Mouse (Mus musculus) CH12.LX (cell line): ENCODE measurements at regions not wholly inside any gene's neighbourhood (a gene's known extent, or its start where the extent isn't known, plus 50 kb on each side); places are given as distances from the start of the nearest gene placed in this dataset.

ENCODE experiments used
- DNase-seq: peaks from one replicate; pipeline ENCODE4 v3.0.0-alpha.2; 2013; ENCODE audit errors: extremely low read depth
- H3K27ac ChIP-seq: 2 replicates; pipeline ENCODE4 v1.5.1; 2012; ENCODE audit warnings: low read depth, mild to moderate bottlenecking, control low read depth, moderate library complexity; ENCODE audit not compliant: insufficient read depth
- H3K27me3 ChIP-seq: replicated peaks from 2 replicates; pipeline ENCODE3; 2012; ENCODE audit warnings: inconsistent platforms
- H3K36me3 ChIP-seq, 2 experiments: replicated peaks in 1 of 2; 2 replicates each; pipeline versions ENCODE3 to v1.6.1; 2012; ENCODE audit warnings: inconsistent platforms in 1 of 2, low read length in 1 of 2, mild to moderate bottlenecking in 1 of 2, mixed read lengths in 1 of 2, moderate library complexity in 1 of 2; ENCODE audit not compliant: control insufficient read depth in 1 of 2, insufficient read depth in 1 of 2
- H3K4me1 ChIP-seq, 2 experiments: 2 replicates each; pipeline ENCODE4 v1.6.1; 2012; ENCODE audit warnings: inconsistent platforms in 1 of 2, moderate library complexity in 1 of 2; ENCODE audit not compliant: insufficient read depth in 2 of 2, control insufficient read depth in 1 of 2
- H3K4me2 ChIP-seq: 2 replicates; pipeline ENCODE4 v1.6.1; 2012; ENCODE audit warnings: low read depth, mild to moderate bottlenecking, control low read depth; ENCODE audit not compliant: poor library complexity, insufficient read depth, severe bottlenecking
- H3K4me3 ChIP-seq, 3 experiments: fragments of 150-350 bp in 1 of 3; sonication (generic) in 1 of 3; replicated peaks in 1 of 3; 2 replicates each; pipeline versions ENCODE3 to v1.5.1; 2011 to 2012; ENCODE audit warnings: low read depth in 2 of 3, low read length in 2 of 3, mild to moderate bottlenecking in 2 of 3, moderate library complexity in 2 of 3, control low read depth in 1 of 3, improper control_type of control experiment in 1 of 3, inconsistent platforms in 1 of 3, mixed read lengths in 1 of 3; ENCODE audit not compliant: poor library complexity in 1 of 3
- H3K79me2 ChIP-seq: replicated peaks from 2 replicates; pipeline ENCODE4 v1.6.1; 2012; ENCODE audit warnings: mild to moderate bottlenecking, moderate library complexity; ENCODE audit not compliant: control insufficient read depth, poor library complexity, insufficient read depth, severe bottlenecking; ENCODE audit errors: extremely low read depth
- H3K9ac ChIP-seq: 2 replicates; pipeline ENCODE4 v1.6.1; 2012; ENCODE audit warnings: low read depth, mild to moderate bottlenecking, control low read depth, moderate library complexity; ENCODE audit not compliant: insufficient read depth
- H3K9me3 ChIP-seq: replicated peaks from 2 replicates; pipeline ENCODE3; 2012; ENCODE audit warnings: low read length, inconsistent platforms, mixed read lengths
- CHD1 ChIP-seq: IDR thresholded peaks from 2 replicates; pipeline ENCODE4 v1.6.1; 2012; ENCODE audit warnings: low read depth, low read length, improper control_type of control experiment, inconsistent platforms
- CHD2 ChIP-seq: IDR thresholded peaks from 2 replicates; pipeline ENCODE4 v1.6.1; 2011; ENCODE audit warnings: low read length, improper control_type of control experiment
- EP300 ChIP-seq: IDR thresholded peaks from 2 replicates; pipeline ENCODE4 v1.6.1; 2011; ENCODE audit warnings: low read length, improper control_type of control experiment
- GABPA ChIP-seq: IDR thresholded peaks from 2 replicates; pipeline ENCODE4 v1.6.1; 2012; ENCODE audit warnings: low read depth, low read length, improper control_type of control experiment, inconsistent platforms; ENCODE audit not compliant: insufficient replicate concordance
- JUN ChIP-seq: IDR thresholded peaks from 2 replicates; pipeline ENCODE4 v1.6.1; 2011; ENCODE audit warnings: low read depth, mild to moderate bottlenecking, low read length, improper control_type of control experiment, moderate library complexity; ENCODE audit not compliant: insufficient read depth
- JUND ChIP-seq: conservative IDR thresholded peaks from 2 replicates; pipeline ENCODE4 v1.6.1; 2011; ENCODE audit warnings: low read depth, low read length, improper control_type of control experiment
- KAT2A ChIP-seq: IDR thresholded peaks from 2 replicates; pipeline ENCODE4 v1.6.1; 2012; ENCODE audit warnings: low read length, improper control_type of control experiment, inconsistent platforms; ENCODE audit not compliant: insufficient replicate concordance
- MAZ ChIP-seq: IDR thresholded peaks from 2 replicates; pipeline ENCODE4 v1.6.1; 2012; ENCODE audit warnings: low read depth, mild to moderate bottlenecking, inconsistent platforms, low read length, improper control_type of control experiment, moderate library complexity
- MXI1 ChIP-seq: IDR thresholded peaks from 2 replicates; pipeline ENCODE4 v1.6.1; 2011; ENCODE audit warnings: mild to moderate bottlenecking, low read depth, low read length, improper control_type of control experiment
- MYC ChIP-seq: IDR thresholded peaks from 2 replicates; pipeline ENCODE4 v1.6.1; 2011; ENCODE audit warnings: low read depth, mild to moderate bottlenecking, improper control_type of control experiment, low read length
- RCOR1 ChIP-seq: conservative IDR thresholded peaks from 2 replicates; pipeline ENCODE4 v1.6.1; 2012; ENCODE audit warnings: low read depth, mild to moderate bottlenecking, inconsistent platforms, low read length, improper control_type of control experiment
- TBP ChIP-seq: conservative IDR thresholded peaks from 2 replicates; pipeline ENCODE4 v1.6.1; 2011; ENCODE audit warnings: low read depth, low read length, improper control_type of control experiment
- UBTF ChIP-seq: IDR thresholded peaks from 2 replicates; pipeline ENCODE4 v1.6.1; 2012; ENCODE audit warnings: low read depth, mild to moderate bottlenecking, inconsistent platforms, low read length, improper control_type of control experiment, moderate library complexity
- ZC3H11A ChIP-seq: IDR thresholded peaks from 2 replicates; pipeline ENCODE4 v1.6.1; 2012; ENCODE audit warnings: low read depth, mild to moderate bottlenecking, inconsistent platforms, low read length, improper control_type of control experiment
- ZKSCAN1 ChIP-seq: IDR thresholded peaks from 2 replicates; pipeline ENCODE4 v1.6.1; 2012; ENCODE audit warnings: low read depth, inconsistent platforms, low read length, improper control_type of control experiment, borderline replicate concordance
- dilution Hi-C: fragments of 300-500 bp; cut with MboI; formaldehyde crosslinking; loops from 2 replicates; pipeline ENCODE4 v1.14.3; 2020; ENCODE audit warnings: low sequenced_read_pairs; ENCODE audit not compliant: extremely low pct_unique_long_range_greater_than_20kb, extremely low pct_ligation_motif_present
- in situ Hi-C: fragments of 300-500 bp; cut with MboI; formaldehyde crosslinking; loops from 3 replicates; pipeline ENCODE4 v1.14.3; 2019; ENCODE audit warnings: low sequenced_read_pairs, low pct_ligation_motif_present, low pct_unique_long_range_greater_than_20kb, mixed read lengths

GRCm38 (mm10) chr1:43882576-43882975 is 50.9 kb upstream of the Tpp2 start:
- no peaks in the 10 kb centered on the region for H3K9me3 ChIP-seq
- dilution Hi-C loops: no loop called here
- no peaks in the 10 kb centered on the region for H3K27me3 ChIP-seq
- no peak overlapping the region for H3K4me2 ChIP-seq
- in situ Hi-C loops: no loop called here
- no peak overlapping the region for H3K9ac ChIP-seq
- no peaks in the 10 kb centered on the region for H3K36me3 ChIP-seq
- DNase-seq: no peak
- no peaks in the 10 kb centered on the region for H3K79me2 ChIP-seq
- no peak overlapping the region for H3K4me3 ChIP-seq
- no peak for TF ChIP-seq UBTF
- no peak overlapping the region for H3K27ac ChIP-seq
- H3K4me1 ChIP-seq: no peaks in the 10 kb centered on the region

GRCm38 (mm10) chr1:43880396-43880795 is 52.8 kb upstream of the Uxs1 start:
- dilution Hi-C loops: no loop called here
- no peaks in the 10 kb centered on the region for H3K36me3 ChIP-seq
- no peak for TF ChIP-seq MAZ
- TF ChIP-seq MXI1: no peak
- TF ChIP-seq CHD2: no peak
- no peak for TF ChIP-seq GABPA
- no peak for TF ChIP-seq ZKSCAN1
- TF ChIP-seq CHD1: no peak
- TF ChIP-seq ZC3H11A: no peak
- no peak for TF ChIP-seq JUND
- no peak for TF ChIP-seq TBP
- TF ChIP-seq RCOR1: no peak
- no peak for TF ChIP-seq EP300

GRCm38 (mm10) chr1:43879896-43880295 is 52.3 kb upstream of the Uxs1 start:
- Histone ChIP-seq H3K4me3 (no peak overlapping the region), H3K79me2 (no peaks in the 10 kb centered on the region), H3K9me3 (no peaks in the 10 kb centered on the region), H3K27ac (no peak overlapping the region), H3K4me1 (no peaks in the 10 kb centered on the region), H3K4me2 (no peak overlapping the region), H3K36me3 (no peaks in the 10 kb centered on the region), H3K9ac (no peak overlapping the region), H3K27me3 (no peaks in the 10 kb centered on the region)
- TF ChIP-seq KAT2A (no peak), JUN (no peak), ZKSCAN1 (no peak), RCOR1 (no peak), UBTF (no peak), JUND (no peak), MYC (no peak)
- in situ Hi-C loops: no loop called here
- dilution Hi-C loops: no loop called here
- no peak for DNase-seq

More at GRCm38 (mm10) chr1:43880396-43880795, 52.8 kb upstream of the Uxs1 start:
- no peak for DNase-seq
- H3K9me3 ChIP-seq: no peaks in the 10 kb centered on the region
- no peak overlapping the region for H3K4me3 ChIP-seq
- in situ Hi-C loops: no loop called here
- H3K27me3 ChIP-seq: no peaks in the 10 kb centered on the region
- no peaks in the 10 kb centered on the region for H3K4me1 ChIP-seq
- no peaks in the 10 kb centered on the region for H3K79me2 ChIP-seq
- H3K27ac ChIP-seq: no peak overlapping the region
- H3K9ac ChIP-seq: no peak overlapping the region
- H3K4me2 ChIP-seq: no peak overlapping the region
